Mouse (Mus musculus): ENCODE measurements at regions not wholly inside any gene's neighbourhood (a gene's known extent, or its start where the extent isn't known, plus 50 kb on each side); places are given as distances from the start of the nearest gene placed in this dataset.

DNA sequence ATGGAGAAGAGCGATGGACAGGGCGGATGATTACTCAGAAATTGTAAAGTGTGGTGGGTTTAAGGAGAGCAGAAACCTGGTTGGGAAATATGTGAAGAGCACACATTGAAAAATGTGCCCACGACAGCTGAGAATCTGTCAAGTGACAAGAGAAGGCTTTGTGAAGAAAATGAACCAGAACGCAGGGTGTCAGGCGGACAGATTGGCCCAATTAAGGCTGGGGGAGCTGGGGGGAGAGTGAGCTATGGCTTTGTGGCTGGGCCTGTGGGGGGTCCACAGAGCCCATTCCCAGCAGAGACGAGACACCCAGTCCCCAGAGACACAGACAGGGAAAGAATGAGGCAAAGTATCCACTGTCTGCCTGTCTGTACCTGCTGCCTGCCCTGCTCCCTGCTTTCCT, 153.3 kb downstream of the Shq1 start:
- no peak for DNase-seq (ENCODE audit: low spot score in 2 of 2)

DNA sequence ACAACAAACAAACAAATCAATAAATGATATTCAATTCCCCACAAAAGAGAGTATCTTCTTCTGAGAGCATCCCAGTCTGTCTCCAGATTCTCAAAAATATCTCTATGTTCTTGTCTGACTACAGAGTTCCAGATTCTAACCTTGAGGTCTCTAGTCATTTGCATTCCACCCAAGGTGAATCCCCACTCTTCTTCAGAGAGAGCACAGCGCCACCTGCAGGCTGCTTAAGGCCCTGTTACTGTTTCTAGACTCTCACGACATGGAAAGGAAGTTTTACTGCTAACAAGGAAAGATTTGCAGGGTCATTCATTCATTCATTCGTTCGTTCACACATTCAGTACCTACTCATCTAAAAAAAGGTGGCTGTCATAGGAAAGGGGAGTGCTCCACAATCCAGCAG, 158.3 kb downstream of the Shq1 start:
- DNase-seq (ENCODE audit: low spot score in 2 of 2) = no peak

DNA sequence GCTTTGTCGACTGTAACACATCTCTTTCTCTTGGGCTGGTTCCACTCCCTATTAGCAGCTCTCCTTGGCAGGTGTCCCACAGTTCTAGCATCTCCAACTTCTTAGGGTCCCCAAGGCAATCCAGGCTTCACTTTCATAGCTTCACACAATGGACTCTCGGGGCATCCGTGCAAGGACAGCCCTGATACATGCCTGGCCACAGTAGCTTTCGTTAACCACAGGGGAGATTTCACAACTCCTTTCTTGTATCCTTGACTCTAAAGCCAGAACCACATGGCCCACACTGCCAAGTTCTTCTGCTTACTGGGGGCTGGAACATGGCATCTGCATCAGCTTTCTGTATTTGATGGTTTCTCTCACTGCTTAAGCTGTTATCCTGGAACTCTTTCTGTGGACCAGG, 160.3 kb downstream of the Shq1 start:
- no peak for DNase-seq (ENCODE audit: low spot score in 2 of 2)

DNA sequence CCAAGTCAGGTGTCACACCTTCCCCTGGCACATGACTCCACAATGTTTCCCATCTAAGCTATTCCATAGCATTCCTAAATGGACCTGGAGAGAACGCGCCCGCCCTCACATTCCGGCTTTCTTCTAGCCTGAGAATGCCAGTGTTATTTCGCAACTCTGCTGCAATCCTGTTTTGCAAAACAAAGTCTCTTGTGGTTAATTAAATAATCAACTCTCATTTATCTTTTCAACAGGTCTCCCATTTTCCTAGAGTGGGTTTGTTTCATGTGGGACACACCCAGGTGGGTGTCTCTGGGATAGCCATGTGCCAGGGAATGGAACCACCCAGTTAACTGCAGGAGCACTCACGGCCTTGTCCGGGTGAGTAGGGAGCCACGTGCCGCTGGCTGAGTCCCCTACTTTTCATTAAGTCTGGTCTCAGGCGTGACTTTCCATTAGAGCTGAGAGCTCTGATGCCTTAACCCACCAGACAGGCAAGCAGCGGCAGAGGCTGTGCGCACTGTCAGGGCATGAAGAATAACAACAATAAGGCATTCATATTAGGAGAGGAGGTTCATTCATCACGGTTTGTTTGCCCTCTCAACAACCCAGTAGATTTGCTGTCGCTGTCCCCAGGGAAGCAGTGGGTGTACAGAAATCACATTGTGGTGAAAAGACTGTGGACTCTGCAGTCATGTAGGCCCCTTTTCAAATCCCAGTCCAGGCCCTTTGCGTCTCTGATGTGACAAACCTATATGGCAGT, 165.3 kb downstream of the Shq1 start:
- no peak for DNase-seq (ENCODE audit: low spot score in 2 of 2)

DNA sequence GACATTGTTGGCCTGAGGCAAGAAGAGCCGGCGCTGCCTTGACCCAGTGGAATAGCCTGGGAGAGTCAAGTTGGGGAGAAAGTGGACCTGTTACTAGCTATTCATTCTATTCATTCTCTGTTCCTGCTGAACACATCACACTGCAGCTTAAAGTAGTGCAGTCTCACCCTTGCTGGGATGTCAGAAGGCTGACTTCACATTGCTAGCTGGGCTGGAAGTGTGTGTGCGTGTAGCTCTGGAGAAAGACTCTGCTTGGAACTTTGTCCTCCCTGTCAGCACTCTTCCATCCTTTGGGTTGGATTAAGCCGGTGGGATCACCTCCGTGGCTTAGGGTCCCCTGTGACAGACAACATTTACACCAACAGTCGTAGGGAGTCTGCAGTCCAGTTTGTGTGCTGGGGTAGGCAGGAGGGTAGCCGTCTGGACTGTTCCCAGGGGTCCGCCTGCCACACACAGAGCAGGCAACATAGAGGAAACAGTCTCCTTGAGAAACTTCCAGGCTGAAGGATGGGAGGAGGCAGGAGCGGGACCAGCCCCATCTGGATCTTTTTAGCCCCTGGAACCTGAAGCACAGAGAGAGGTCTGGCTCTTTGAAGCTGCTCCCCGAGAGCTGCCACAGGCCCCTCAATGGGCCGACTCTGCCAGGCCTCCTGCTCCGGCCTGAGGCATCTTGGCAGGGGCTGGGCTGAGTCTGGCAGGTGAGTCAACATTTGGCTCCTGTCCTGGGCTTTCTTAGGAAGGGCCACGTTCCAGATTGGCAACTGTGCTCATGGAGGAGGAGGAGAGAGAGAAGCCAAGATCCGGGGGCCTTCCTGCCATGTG, 167.8 kb downstream of the Shq1 start:
- peak; percentile 31 to 34 for DNase-seq (ENCODE audit: low spot score in 2 of 2)

DNA sequence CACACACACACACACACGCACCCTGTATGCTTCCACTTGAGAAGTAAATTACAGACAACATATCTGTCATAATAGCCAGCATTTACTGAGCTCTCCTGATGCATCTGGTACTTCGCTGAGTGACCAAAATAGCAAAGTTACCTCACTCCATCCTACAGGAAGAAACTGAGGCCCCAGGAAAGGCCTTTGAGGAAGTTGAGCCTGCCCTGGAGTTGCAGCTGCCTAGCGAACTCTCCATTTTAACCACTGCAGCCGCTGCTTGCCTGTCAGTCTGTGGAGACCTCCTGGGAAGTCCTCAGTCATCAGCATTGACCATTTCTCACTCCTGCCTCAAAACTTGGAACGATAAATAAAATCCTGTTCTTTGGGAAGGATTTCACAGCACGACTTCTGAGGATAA, 168.8 kb downstream of the Shq1 start:
- no peak for DNase-seq (ENCODE audit: low spot score in 2 of 2)

DNA sequence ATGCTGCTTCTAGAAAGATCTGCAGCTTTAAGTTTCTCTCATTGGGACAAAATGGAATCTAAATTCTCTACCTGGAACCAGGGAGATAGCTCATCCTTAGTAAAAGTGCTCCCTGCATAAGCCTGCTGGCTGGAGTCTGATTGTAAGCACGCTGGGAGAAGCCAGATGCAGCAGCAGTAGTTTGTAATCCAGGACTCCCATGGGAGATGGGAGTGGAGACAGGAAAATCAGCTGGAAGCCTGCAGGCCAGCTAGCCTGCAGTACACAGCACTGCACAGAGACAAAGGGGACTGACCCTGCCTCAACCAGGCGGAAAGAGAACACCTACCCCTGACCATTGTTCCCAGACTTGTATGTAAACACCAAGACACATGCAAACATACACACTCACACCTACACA, 170.2 kb downstream of the Shq1 start:
- DNase-seq (ENCODE audit: low spot score in 2 of 2) = no peak

DNA sequence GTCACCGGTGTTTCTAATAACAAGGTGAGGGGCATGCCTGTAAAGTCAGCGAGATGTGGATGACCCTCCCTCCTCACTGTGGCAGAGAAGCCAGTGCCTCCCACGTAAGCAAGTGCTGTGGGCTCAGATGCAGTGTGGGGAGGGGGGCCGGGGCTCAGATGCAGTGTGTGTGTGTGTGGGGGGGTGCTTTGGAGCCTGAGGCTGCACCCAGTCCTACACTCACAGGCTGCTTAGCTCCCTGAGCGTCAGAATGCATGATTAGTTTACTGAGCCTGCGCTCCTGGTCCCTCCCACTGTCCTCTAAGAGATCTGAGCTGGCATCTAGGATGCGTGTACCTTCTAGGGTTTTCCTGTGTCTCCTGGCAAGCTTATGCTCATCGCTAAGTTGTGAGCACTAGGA, 170.9 kb downstream of the Shq1 start:
- no peak for DNase-seq (ENCODE audit: low spot score in 2 of 2)

DNA sequence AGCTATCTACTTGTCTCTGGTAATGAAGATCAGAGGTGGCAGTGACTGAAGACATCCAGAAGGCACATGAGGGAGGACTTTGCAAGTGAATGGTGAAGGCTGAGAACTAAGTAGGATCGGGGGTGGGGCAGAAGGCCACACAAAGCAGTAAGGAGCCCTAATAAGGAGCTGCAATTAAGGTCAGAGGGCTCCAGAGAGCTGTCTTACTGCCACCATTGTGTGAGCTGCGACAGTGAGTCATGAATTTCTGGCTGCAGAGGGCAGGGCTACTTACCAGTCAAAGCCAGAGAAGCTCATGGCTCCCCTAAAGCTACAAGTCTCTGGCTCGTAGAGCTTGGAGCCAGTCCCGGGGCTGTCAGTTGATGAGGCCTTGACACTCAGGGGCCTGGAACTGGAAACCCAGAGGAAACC, 172.1 kb downstream of the Shq1 start:
- no peak for DNase-seq (ENCODE audit: low spot score in 2 of 2)

DNA sequence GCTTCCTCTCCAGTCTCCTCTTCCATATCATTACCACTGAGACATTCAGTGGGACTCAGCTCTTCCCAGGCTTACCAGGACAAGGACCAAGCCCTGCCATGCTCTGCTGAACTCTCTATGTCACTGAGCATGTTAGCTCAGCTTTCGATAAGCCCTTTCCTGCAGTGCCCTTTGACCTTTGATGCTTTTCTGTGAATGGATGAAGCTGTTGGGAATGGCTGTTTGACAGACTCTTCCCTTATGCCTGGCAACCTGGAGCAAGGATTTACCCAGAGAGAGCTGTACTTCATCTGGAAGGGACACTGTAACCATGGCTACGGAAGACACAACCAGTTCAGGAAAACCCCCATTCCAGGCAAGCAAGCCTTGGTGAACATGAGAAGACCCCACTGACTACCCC, 172.8 kb downstream of the Shq1 start:
- DNase-seq (ENCODE audit: low spot score in 2 of 2) = no peak

DNA sequence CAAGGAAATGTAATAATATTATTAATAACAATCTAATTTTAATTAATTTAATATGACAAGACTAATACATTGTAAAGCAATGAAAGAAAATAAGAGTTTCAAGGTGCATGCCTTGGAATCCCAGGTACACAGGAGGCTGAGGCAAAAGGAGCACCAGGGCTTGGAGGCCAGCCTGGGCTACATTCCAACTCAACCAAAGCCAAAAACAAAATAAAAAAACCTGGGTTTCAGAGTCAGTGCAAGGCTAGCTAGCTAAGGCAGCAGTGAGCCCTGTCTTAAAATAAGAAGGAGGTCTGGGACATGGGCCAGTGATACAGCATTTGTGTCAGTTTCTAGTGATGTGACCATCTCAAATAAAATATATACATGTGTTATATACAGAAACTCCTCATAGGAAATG, 174.8 kb downstream of the Shq1 start:
- DNase-seq (ENCODE audit: low spot score in 2 of 2) = no peak

DNA sequence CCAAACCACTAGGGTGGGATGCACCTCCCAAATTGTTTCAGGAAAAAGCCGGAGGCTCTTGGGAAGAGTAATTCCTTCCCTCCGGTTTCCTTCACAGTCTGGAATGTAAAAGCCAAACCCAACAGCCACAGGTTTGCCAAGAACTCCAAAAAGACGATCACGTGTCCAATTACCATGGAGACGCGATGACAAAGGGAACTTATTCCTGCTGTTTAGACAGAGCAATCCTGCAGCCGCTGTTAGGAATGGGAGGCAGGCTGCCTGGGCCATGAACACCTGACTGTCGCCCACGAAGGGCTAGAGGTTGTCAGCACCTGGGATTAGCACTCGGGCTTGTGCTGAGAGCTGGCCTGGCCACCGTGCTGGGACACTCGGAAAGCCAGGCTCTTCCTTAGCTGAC, 175.8 kb downstream of the Shq1 start:
- DNase-seq (ENCODE audit: low spot score in 2 of 2) = peak; percentile 39 to 65

DNA sequence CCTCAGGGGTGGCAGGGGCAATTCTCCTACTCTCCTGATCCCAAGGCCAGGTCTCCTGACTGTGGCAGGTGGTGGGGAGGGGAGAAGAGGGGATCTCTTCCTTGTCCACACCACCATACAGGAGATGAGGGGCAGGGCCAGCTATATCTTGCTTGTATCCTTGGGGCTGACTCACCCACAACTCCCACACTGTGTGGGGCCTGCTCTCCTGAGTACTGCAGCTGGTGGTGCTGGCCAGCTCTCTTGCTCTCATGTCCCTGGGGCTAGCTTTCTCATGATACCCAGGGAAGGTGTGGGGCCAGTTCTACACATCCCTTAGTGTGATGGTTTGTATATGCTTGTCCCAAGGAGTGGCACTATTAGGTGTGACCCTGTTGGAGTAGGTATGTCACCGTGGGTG, 177.4 kb downstream of the Shq1 start:
- no peak for DNase-seq (ENCODE audit: low spot score in 2 of 2)

DNA sequence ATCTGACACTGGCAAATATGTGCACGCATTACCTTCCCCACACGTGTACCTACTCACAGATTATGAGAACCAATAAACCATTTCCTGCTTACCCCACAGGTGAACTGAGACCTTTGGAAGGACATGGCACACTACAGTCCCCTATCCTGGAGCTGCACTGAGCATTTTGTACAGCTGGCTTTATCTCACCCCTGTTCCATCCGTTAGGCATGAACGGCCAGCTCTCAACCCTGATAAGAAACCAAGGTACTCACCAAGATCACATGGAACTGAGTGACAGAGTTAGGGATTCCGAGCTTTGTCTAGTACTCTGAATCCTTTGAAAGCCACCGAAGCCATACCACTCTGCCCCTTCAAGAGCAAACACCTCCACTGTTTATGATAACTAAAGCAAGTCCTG, 179.1 kb downstream of the Shq1 start:
- no peak for DNase-seq (ENCODE audit: low spot score in 2 of 2)

DNA sequence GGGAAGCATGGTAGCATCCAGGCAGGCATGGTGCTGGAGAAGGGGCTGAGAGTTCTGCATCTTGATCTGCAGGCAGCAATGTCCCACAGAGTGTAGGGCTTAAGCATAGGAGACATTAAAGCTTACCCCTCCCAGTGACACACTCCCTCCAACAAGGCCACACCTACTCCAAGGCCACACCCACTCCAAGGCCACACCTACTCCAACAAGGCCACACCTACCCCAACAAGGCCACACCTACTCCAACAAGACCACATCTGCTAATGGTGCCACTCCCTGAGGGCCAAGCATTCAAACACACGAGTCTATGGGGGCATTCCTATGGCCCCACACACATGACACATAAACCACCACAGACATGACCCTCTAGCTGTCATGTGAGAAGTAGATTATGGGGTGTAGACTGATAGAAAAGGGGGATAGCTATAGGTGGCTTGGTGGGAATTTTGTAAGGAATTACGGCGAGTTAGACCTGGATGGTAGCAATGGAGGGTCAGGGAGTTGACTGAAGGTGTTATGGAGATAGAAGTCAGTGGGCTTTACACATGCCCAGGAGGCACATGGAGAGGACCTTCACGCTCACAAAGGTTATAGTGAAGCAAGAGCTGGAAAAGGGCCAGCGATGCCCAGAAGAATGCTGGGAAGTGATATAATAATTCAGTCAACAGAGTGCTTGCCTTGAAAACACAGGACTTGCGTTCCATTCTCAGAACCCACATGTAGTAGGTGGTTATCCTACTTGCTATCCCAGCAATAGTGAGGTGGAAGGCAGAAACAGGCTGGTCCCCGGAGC, 179.8 kb downstream of the Shq1 start:
- DNase-seq (ENCODE audit: low spot score in 2 of 2) = no peak

DNA sequence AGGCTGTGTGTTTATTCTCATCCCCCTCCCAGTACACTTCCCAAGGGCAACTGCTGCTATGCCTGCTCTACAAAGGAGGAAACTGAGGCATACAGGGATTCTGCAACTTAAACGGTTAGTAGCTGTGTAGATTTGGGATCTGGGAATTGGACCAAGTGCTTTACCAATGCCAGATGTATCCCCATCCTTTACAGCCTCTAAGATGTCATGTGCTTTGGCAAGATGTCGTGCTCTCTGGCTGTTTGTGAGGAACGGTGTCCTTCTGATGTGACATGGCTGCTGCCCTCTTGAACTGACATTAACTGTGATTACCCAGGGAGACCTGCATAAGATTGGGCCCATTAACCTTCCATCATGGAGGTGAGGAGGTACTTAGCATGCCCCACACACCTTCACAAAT, 187.1 kb downstream of the Shq1 start:
- DNase-seq (ENCODE audit: low spot score in 2 of 2) = no peak

DNA sequence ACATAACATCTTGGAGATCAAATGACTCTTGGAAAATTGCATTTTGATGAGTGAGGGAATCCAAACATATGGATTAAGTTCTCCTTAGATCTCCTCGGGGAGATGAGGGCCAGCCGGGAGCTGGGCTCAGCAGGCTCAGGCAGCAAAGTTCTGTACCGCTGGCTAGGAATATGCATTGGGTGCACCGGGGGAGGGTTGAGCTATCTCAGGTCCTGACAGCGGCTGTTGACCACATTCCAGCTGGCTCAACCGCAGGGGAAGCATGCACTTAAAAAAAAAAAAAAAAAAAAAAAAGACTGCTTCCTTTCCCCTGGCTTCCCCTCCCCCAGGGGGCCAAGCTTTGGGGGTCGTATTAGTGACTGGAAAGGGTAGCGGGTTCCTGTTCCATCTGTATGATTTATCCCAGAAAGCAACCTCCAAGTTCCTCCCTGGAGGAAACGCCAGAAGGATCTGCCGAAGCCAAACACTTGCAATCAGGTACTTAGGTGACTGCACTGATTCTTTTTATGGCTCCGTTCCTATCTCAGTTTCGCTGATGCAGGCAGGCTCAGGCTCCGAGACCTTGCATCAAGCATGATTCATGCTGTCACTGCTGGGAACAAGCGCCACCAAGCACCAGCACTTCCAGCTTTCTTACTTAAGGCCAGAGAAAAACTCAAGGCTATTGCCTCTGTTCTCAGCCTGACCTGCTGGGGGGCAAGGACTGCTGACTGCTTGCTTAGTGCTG, 187.7 kb downstream of the Shq1 start:
- peak in 1 of 2 experiments; percentile 28 for DNase-seq (ENCODE audit: low spot score in 2 of 2)

DNA sequence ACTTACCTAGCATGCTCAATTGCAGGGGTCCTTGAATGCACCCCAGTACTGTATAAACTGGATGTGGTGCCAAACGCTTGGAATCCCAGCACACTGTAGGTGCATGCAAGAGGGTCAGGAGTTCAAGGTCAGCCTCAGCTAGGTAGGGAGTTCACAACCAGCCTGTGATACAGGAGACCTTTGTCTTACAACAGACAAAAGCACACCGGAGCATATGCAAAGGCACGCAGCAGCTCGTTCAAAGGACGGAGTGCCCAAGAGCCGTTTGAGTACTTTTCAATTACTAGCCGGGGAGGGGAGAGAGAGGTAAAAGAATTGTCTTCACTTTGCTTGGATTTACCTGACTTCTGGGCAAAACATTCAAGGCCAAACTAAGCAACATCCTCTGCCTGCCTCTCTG, 188.4 kb downstream of the Shq1 start:
- DNase-seq (ENCODE audit: low spot score in 2 of 2) = no peak

DNA sequence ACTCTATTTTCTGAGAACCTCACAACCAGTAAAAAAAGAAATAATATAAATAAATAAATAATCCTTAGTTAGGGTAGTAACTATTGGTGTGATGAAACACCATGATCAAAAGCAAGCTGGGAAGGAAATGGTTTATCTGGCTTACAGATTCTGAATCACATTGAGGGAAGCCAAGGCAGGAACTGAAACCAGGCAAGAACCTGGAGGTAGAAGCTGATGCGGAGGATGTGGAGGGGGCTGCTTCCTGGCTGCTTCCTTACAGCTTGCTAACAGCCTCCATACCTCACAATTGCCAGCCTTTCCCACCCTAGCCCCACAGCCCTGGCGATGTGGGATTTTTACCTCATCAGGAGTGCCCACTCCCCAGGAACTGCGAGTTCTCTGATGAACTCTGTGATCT, 190.4 kb downstream of the Shq1 start:
- no peak for DNase-seq (ENCODE audit: low spot score in 2 of 2)

DNA sequence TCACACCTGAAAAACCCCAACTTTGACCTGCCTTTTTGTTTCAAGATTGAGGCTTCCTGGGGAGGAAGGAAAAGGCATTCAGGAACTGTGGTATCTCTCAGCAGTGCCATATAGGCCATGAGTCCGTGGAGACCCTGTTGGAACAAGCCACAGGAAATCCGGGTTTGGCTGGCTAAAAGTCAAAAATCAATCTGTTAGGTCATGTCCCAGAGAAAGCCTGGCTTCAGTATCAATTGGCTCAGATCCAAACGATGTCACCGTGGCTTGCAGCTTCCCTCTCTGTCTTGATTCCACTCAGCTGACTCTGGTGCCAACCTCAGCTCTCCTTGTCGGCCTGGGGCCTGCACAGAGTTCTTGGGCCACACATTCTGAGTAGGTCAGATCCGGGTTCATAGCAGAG, 191.1 kb downstream of the Shq1 start:
- DNase-seq (ENCODE audit: low spot score in 2 of 2) = no peak

DNA sequence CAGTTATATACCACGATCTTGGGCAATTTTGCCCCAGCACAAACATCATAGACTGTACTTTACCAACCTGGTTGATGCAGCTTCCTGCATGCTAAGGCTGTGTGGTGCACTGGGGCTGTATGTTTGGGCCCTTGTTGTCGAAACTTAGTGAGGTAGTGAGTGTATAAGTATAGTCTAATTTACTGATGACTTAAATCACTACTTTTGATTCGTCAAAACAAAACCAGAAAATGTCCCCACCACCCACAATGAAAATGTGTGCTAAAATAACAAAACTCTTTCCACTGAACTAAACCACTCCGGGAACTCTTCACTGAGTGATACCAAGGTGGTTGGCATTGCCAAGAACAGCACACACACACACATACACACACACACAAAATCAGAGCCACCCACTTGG, 191.5 kb downstream of the Shq1 start:
- no peak for DNase-seq (ENCODE audit: low spot score in 2 of 2)

All from frontal cortex, postnatal 36 days (tissue).